Mouse (Mus musculus) stomach, postnatal 0 days (tissue): Measurements from ENCODE around the gene Nr2f2. TPM values are rescaled to one million over a fixed set of nuclear protein-coding genes. Genes with fewer than 3 reads are reported as not detected.

ENCODE experiments used
- ATAC-seq: fragments of 200-750 bp; cut with Nextera tagmentation; 2 replicates; pipeline ENCODE4 v1.8.0; 2017; ENCODE audit not compliant: low FRiP score, low TSS enrichment
- DNase-seq: peaks from one replicate; pipeline ENCODE4 v3.0.0-alpha.2; 2016; ENCODE audit warnings: low spot score
- H3K27ac ChIP-seq: fragments of 300-500 bp; sonication (generic); replicated peaks from 2 replicates; pipeline ENCODE4 v1.5.1; 2014; ENCODE audit warnings: mild to moderate bottlenecking, control low read depth
- H3K27me3 ChIP-seq: fragments of 300-500 bp; sonication (generic); 2 replicates; pipeline ENCODE4 v1.6.1; 2014; ENCODE audit warnings: low read length; ENCODE audit not compliant: control insufficient read depth, insufficient read depth
- H3K36me3 ChIP-seq: fragments of 300-500 bp; sonication (generic); 2 replicates; pipeline ENCODE4 v1.6.1; 2014; ENCODE audit warnings: low read length, mixed read lengths; ENCODE audit not compliant: control insufficient read depth, insufficient read depth
- H3K4me1 ChIP-seq: fragments of 300-500 bp; sonication (generic); replicated peaks from 2 replicates; pipeline ENCODE4 v1.6.1; 2014; ENCODE audit warnings: antibody characterized with exemption; ENCODE audit not compliant: control insufficient read depth, insufficient read depth
- H3K4me2 ChIP-seq: fragments of 300-500 bp; sonication (generic); replicated peaks from 2 replicates; pipeline ENCODE4 v1.6.1; 2014; ENCODE audit warnings: low read depth, mild to moderate bottlenecking, control low read depth, moderate library complexity
- H3K4me3 ChIP-seq: fragments of 300-500 bp; sonication (generic); 2 replicates; pipeline ENCODE4 v1.5.1; 2014; ENCODE audit warnings: low read depth, low read length, control low read depth
- H3K9ac ChIP-seq: fragments of 300-500 bp; sonication (generic); 2 replicates; pipeline ENCODE4 v1.6.1; 2014; ENCODE audit warnings: mild to moderate bottlenecking, low read length, control low read depth, mixed read lengths
- H3K9me3 ChIP-seq: fragments of 300-500 bp; sonication (generic); 2 replicates; pipeline ENCODE4 v1.6.1; 2016; ENCODE audit warnings: low read length; ENCODE audit not compliant: control insufficient read depth
- CTCF ChIP-seq: IDR thresholded peaks from 2 replicates; pipeline ENCODE4 v1.5.1; 2016; ENCODE audit warnings: antibody characterized with exemption, low read depth, mild to moderate bottlenecking, moderate library complexity
- EP300 ChIP-seq: optimal IDR thresholded peaks from 2 replicates; pipeline ENCODE3; 2016; ENCODE audit warnings: antibody characterized with exemption
- WGBS: fragments of 180-500 bp; shearing (Covaris S2); extraction: QIAGEN DNeasy Blood & Tissue Kit; methylation state at CpG from one replicate; pipeline ENCODE4 v1.1.7; 2014; 5-methylcytosine and 5-hydroxymethylcytosine counted together
- polyA plus RNA-seq: library from polyadenylated mRNA; unstranded; fragments of >200 nt; fragmentation: Nextera tagmentation; extraction: Ambion mirVana; gene quantifications from 2 replicates; pipeline ENCODE4 v1.2.1, GENCODE M21; 2015

The Nr2f2 gene
- polyA plus RNA-seq, 1 experiment from 2014 or later, result 53.9 TPM

GRCm38 (mm10) chr7:70368751-70369060 is 2.2 kb upstream of the Nr2f2 start:
- Histone ChIP-seq H3K4me1 (no peaks in the 10 kb centered on the region), H3K4me3 (peak overlapping the region; percentile 49), H3K9ac (peak overlapping the region; percentile 1; the same call in 1 of the 2 replicates), H3K27ac (peak overlapping the region; percentile 74), H3K4me2 (peak overlapping the region; percentile 82), H3K27me3 (no peaks in the 10 kb centered on the region), H3K36me3 (no peaks in the 10 kb centered on the region), H3K9me3 (no peaks in the 10 kb centered on the region)
- 0 out of 2 replicates have a peak, but pooled peaks have one; percentile 4 for ATAC-seq
- WGBS, result 47% methylated on average over 4 of the region's 4 CpGs
- TF ChIP-seq CTCF (no peak), EP300 (no peak)
- no peak for DNase-seq

- no peaks in the 10 kb centered on the region for H3K27me3 ChIP-seq
- 50% methylated on average over 6 of the region's 6 CpGs for WGBS
- no peaks in the 10 kb centered on the region for H3K36me3 ChIP-seq
- no peak overlapping the region for H3K9ac ChIP-seq
- no peaks in the 10 kb centered on the region for H3K4me1 ChIP-seq
- DNase-seq, result no peak
- peak overlapping the region; percentile 53 for H3K4me2 ChIP-seq
- no peaks in the 10 kb centered on the region for H3K9me3 ChIP-seq
- H3K27ac ChIP-seq, result peak overlapping the region; percentile 74
- TF ChIP-seq CTCF, result no peak
- no peak for TF ChIP-seq EP300
- H3K4me3 ChIP-seq, result peak overlapping the region; percentile 24; the same call in 1 of the 2 replicates
- ATAC-seq, result no peak
Measured at GRCm38 (mm10) chr7:70368268-70368655, 1.7 kb upstream of the Nr2f2 start.

GRCm38 (mm10) chr7:70367591-70368267 is 1.2 kb upstream of the Nr2f2 start:
- H3K4me2 ChIP-seq, result peak overlapping the region; percentile 53
- peak overlapping the region; percentile 74 for H3K27ac ChIP-seq
- no peak for TF ChIP-seq CTCF
- TF ChIP-seq EP300, result no peak
- H3K9ac ChIP-seq, result no peak overlapping the region
- WGBS, result 38% methylated on average over 16 of the region's 16 CpGs
- H3K36me3 ChIP-seq, result no peaks in the 10 kb centered on the region
- DNase-seq, result peak; percentile 31
- peak overlapping the region; percentile 24; the same call in 1 of the 2 replicates for H3K4me3 ChIP-seq
- H3K9me3 ChIP-seq, result no peaks in the 10 kb centered on the region
- no peaks in the 10 kb centered on the region for H3K4me1 ChIP-seq
- no peaks in the 10 kb centered on the region for H3K27me3 ChIP-seq
- no peak for ATAC-seq

GRCm38 (mm10) chr7:70366808-70367095 is 217 bp upstream of the Nr2f2 start:
- TF ChIP-seq EP300 (no peak), CTCF (no peak)
- H3K27me3 ChIP-seq, result no peaks in the 10 kb centered on the region
- H3K9ac ChIP-seq, result peak overlapping the region; percentile 76
- H3K27ac ChIP-seq, result peak overlapping the region; percentile 93
- H3K9me3 ChIP-seq, result no peaks in the 10 kb centered on the region
- H3K36me3 ChIP-seq, result no peaks in the 10 kb centered on the region
- WGBS, result 7% methylated on average over 1 of the region's 1 CpGs
- peak overlapping the region; percentile 60 for H3K4me2 ChIP-seq
- no peaks in the 10 kb centered on the region for H3K4me1 ChIP-seq
- DNase-seq, result no peak
- no peak for ATAC-seq
- H3K4me3 ChIP-seq, result peak overlapping the region; percentile 62

- Histone ChIP-seq H3K9me3 (no peaks in the 10 kb centered on the region), H3K36me3 (no peaks in the 10 kb centered on the region), H3K4me1 (no peaks in the 10 kb centered on the region), H3K27me3 (no peaks in the 10 kb centered on the region), H3K4me3 (peak overlapping the region; percentile 62), H3K9ac (peak overlapping the region; percentile 76), H3K27ac (peak overlapping the region; percentile 93), H3K4me2 (peak overlapping the region; percentile 60)
- TF ChIP-seq EP300 (no peak), CTCF (no peak)
- no peak for ATAC-seq
- peak; percentile 75 for DNase-seq
- under 1% methylated on average over 17 of the region's 17 CpGs for WGBS
Measured at GRCm38 (mm10) chr7:70365401-70365811, 1.1 kb downstream of the Nr2f2 start.

GRCm38 (mm10) chr7:70364798-70365197 is 1.7 kb downstream of the Nr2f2 start:
- peak; percentile 73 for TF ChIP-seq EP300
- TF ChIP-seq CTCF, result peak; percentile 83
- WGBS, result 4% methylated on average over 3 of the region's 3 CpGs
- no peak for ATAC-seq
- peak overlapping the region; percentile 60 for H3K4me2 ChIP-seq
- no peak for DNase-seq
- peak overlapping the region; percentile 62 for H3K4me3 ChIP-seq
- H3K27me3 ChIP-seq, result no peaks in the 10 kb centered on the region
- peak overlapping the region; percentile 93 for H3K27ac ChIP-seq
- H3K9ac ChIP-seq, result peak overlapping the region; percentile 76
- no peaks in the 10 kb centered on the region for H3K36me3 ChIP-seq
- no peaks in the 10 kb centered on the region for H3K4me1 ChIP-seq
- no peaks in the 10 kb centered on the region for H3K9me3 ChIP-seq
